Mouse (Mus musculus) layer of hippocampus, postnatal 36 days (tissue): ENCODE measurements around the gene Ppid. TPM values are rescaled to one million over a fixed set of nuclear protein-coding genes. Genes with fewer than 3 reads are reported as not detected.
"Not testable (repeated sequence)": the region's sequence is repeated elsewhere in the genome, so short reads cannot be mapped to it uniquely, and the experiment has no call there.

Source experiments
- DNase-seq, 2 experiments: peaks; one replicate each; pipeline ENCODE4 v3.0.0; 2022
- total RNA-seq, 2 experiments: library from RNA; stranded (reverse); gene quantifications; 2 replicates each; pipeline ENCODE4 v1.2.3; 2021

Gene Ppid
- total RNA-seq, 2 experiments from 2014 or later, result 87.1 to 88.8 TPM

GRCm38 (mm10) chr3:79573376-79573775 lies 17.8 kb upstream of the Ppid start:
- not testable (repeated sequence) for DNase-seq

- DNase-seq, result no peak
Measured at GRCm38 (mm10) chr3:79574336-79574735, 16.8 kb upstream of the Ppid start.

GRCm38 (mm10) chr3:79575576-79576467 lies 15.3 kb upstream of the Ppid start:
- no peak for DNase-seq

- DNase-seq, result no peak
Measured at GRCm38 (mm10) chr3:79576468-79576816, 14.7 kb upstream of the Ppid start.

- no peak for DNase-seq
Measured at GRCm38 (mm10) chr3:79576865-79577264, 14.3 kb upstream of the Ppid start.

GRCm38 (mm10) chr3:79577606-79578005 lies 13.5 kb upstream of the Ppid start:
- DNase-seq, result no peak

- no peak for DNase-seq
Measured at GRCm38 (mm10) chr3:79578164-79578563, 13.0 kb upstream of the Ppid start.

- no peak for DNase-seq
Measured at GRCm38 (mm10) chr3:79579891-79580575, 11.1 kb upstream of the Ppid start.

- DNase-seq, result peak; percentile 88 to 90
Measured at GRCm38 (mm10) chr3:79586804-79587203, 4.3 kb upstream of the Ppid start.

GRCm38 (mm10) chr3:79589671-79590070 lies 1.5 kb upstream of the Ppid start:
- no peak for DNase-seq

GRCm38 (mm10) chr3:79591793-79592471 lies 790 bp downstream of the Ppid start:
- no peak for DNase-seq

- no peak for DNase-seq
Measured at GRCm38 (mm10) chr3:79595468-79595867, 4.3 kb downstream of the Ppid start.

- no peak for DNase-seq
Measured at GRCm38 (mm10) chr3:79609886-79610285, 18.7 kb downstream of the Ppid start.

GRCm38 (mm10) chr3:79627484-79628181 lies 36.5 kb downstream of the Ppid start:
- DNase-seq, result no peak

GRCm38 (mm10) chr3:79628182-79628560 lies 37.0 kb downstream of the Ppid start:
- no peak for DNase-seq

GRCm38 (mm10) chr3:79628561-79629415 lies 37.6 kb downstream of the Ppid start, which contains the start of gene 4930579G24Rik:
Gene 4930579G24Rik (plus strand): TSS chr3:79629079.
- DNase-seq, result peak; percentile 94 to 97

GRCm38 (mm10) chr3:79629416-79629730 lies 38.2 kb downstream of the Ppid start, which contains the start of gene Etfdh:
Gene Etfdh (minus strand): TSS chr3:79629500.
- peak; percentile 48 to 60 for DNase-seq

GRCm38 (mm10) chr3:79652129-79652528 lies 61.0 kb downstream of the Ppid start:
- DNase-seq, result no peak
